Mouse (Mus musculus) small intestine, adult 2 months (tissue): Measurements from ENCODE around the gene Pacrg.

Experiments used
- CTCF ChIP-seq: fragments of 200-500 bp; IDR thresholded peaks from 2 replicates; pipeline ENCODE4 v1.5.1; 2012; ENCODE audit warnings: low read depth, mild to moderate bottlenecking, control low read depth, inconsistent platforms, low read length, moderate library complexity, mixed read lengths; ENCODE audit not compliant: insufficient replicate concordance, insufficient read length; ENCODE audit errors: extremely low read depth
- POLR2A ChIP-seq: fragments of 200-500 bp; IDR thresholded peaks from 2 replicates; pipeline ENCODE4 v1.6.1; 2012; ENCODE audit warnings: low read depth, mild to moderate bottlenecking, control low read depth, inconsistent platforms, low read length, moderate library complexity

DNA sequence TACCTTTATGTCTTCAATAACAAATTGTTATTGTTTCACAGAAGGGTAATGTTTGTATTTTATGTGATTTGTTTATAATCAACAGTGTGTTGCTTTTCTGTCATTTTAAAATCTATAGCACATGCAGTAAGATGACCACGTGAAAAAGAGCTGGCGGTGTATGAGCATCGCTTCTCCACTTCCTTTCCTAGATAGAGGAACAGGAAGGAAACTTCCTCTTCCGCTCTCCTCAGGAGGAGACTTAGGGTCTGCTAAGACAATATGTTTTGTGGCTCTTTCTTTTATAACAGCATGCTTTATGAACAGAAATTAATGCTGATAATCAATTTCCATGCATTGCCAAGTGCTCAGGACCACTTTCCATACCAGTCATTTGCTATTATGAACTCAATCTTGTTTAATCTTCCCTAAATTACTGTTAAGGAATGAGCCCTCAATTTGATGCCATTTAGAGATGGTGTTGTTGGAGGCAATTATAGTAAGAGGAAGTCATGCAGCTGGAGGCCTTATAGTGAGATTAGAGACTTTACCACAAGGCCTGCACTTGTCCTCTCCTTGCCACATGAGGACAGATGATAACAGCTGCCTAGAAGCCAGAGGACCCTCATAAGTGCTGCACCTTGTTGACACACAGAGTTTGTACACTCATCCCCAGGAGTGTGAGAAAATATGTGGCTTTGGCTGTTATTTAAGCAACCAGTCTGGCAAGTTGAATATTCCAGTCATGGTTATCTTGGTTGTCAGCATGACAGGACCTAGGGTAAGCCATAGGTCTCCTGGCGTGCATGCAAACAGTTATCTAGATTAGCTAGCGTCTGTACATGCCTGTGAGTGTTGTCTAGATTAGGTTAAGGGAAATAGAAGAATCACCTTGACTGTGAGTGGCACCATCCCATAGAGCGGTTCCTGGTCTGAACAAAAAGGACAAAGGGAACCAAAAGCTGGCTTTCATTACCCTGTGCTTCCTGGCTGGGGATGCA lies 34.4 kb upstream of the Pacrg start:
- no peak for TF ChIP-seq CTCF
- TF ChIP-seq POLR2A, result no peak
